Mouse (Mus musculus) layer of hippocampus, adult 18-20 months (tissue): ENCODE results near the gene Ccdc159. TPM values are rescaled to one million over a fixed set of nuclear protein-coding genes. Genes with fewer than 3 reads are reported as not detected.

Experiments
- DNase-seq, 2 experiments: peaks; one replicate each; pipeline ENCODE4 v3.0.0; 2022; ENCODE audit warnings: low spot score in 2 of 2
- total RNA-seq, 2 experiments: library from RNA; stranded (reverse); gene quantifications; 2 replicates each; pipeline ENCODE4 v1.2.3; 2021

Gene Ccdc159
- total RNA-seq, 2 experiments from 2014 or later, result 16.3 to 16.5 TPM

GRCm38 (mm10) chr9:21932445-21933137, 5.3 kb downstream of the Ccdc159 start:
- DNase-seq, result no peak

GRCm38 (mm10) chr9:21934021-21934420, 6.8 kb downstream of the Ccdc159 start:
- DNase-seq, result no peak

- DNase-seq, result no peak
These were observed 8.3 kb downstream of the Ccdc159 start for GRCm38 (mm10) chr9:21935466-21936131.

GRCm38 (mm10) chr9:21936692-21937570, 9.7 kb downstream of the Ccdc159 start, which contains the start of gene Plppr2:
Gene Plppr2 (plus strand): TSS chr9:21937033.
- DNase-seq, result peak; percentile 97 to 98

- peak in 1 of 2 experiments; percentile 75 for DNase-seq
These were observed 10.5 kb downstream of the Ccdc159 start for GRCm38 (mm10) chr9:21937711-21938175.

- DNase-seq, result peak in 1 of 2 experiments; percentile 53
These were observed 11.1 kb downstream of the Ccdc159 start for GRCm38 (mm10) chr9:21938234-21938855.

GRCm38 (mm10) chr9:21943046-21943445, 15.8 kb downstream of the Ccdc159 start:
- DNase-seq, result no peak

GRCm38 (mm10) chr9:21943638-21944037, 16.4 kb downstream of the Ccdc159 start:
- no peak for DNase-seq

- DNase-seq, result no peak
These were observed 17.0 kb downstream of the Ccdc159 start for GRCm38 (mm10) chr9:21944267-21944666.

GRCm38 (mm10) chr9:21947540-21948130, 20.4 kb downstream of the Ccdc159 start:
- no peak for DNase-seq

- DNase-seq, result no peak
These were observed 20.9 kb downstream of the Ccdc159 start for GRCm38 (mm10) chr9:21948146-21948545.

GRCm38 (mm10) chr9:21948790-21949189, 21.5 kb downstream of the Ccdc159 start:
- peak in 1 of 2 experiments; percentile 64 for DNase-seq

GRCm38 (mm10) chr9:21950322-21950721, 23.1 kb downstream of the Ccdc159 start:
- no peak for DNase-seq

- no peak for DNase-seq
These were observed 24.7 kb downstream of the Ccdc159 start for GRCm38 (mm10) chr9:21951977-21952376.

GRCm38 (mm10) chr9:21953600-21953999, 26.3 kb downstream of the Ccdc159 start:
- peak; percentile 69 to 76 for DNase-seq

GRCm38 (mm10) chr9:21954635-21955034, 27.4 kb downstream of the Ccdc159 start:
- DNase-seq, result no peak

- DNase-seq, result no peak
These were observed 27.9 kb downstream of the Ccdc159 start for GRCm38 (mm10) chr9:21955225-21955569.

GRCm38 (mm10) chr9:21955570-21956281, 28.5 kb downstream of the Ccdc159 start, which contains the start of gene Swsap1:
Gene Swsap1 (plus strand): TSS chr9:21955755.
- peak; percentile 99 to 100 for DNase-seq

- DNase-seq, result no peak
These were observed 31.1 kb downstream of the Ccdc159 start for GRCm38 (mm10) chr9:21958372-21958771.

GRCm38 (mm10) chr9:21959244-21959643, 32.0 kb downstream of the Ccdc159 start:
- DNase-seq, result no peak
